Mouse (Mus musculus): Measurements from ENCODE around the gene Eef1a2. TPM values are rescaled to one million over a fixed set of nuclear protein-coding genes. Genes with fewer than 3 reads are reported as not detected.

The Eef1a2 gene
- total RNA-seq, 2 experiments from 2014 or later: 1,191 to 1,260 TPM

Other genes starting within 250 kb of the Eef1a2 start
- gene Ythdf1, start 236.1 kb downstream of the Eef1a2 start, total RNA-seq (2021): 10 to 100 TPM; 50.9 to 55.6 TPM
- under 1 TPM; 0.27 to 0.28 TPM for gene Birc7, start 228.0 kb downstream of the Eef1a2 start, total RNA-seq (2021)
- 10 to 100 TPM; 52.7 to 54.2 TPM for gene Nkain4, start 202.3 kb downstream of the Eef1a2 start, total RNA-seq (2021)
- gene Arfgap1, start 189.8 kb downstream of the Eef1a2 start, total RNA-seq (2021): 100 to 1,000 TPM; 127 to 135 TPM
- 1 to 10 TPM; 1.9 to 2.1 TPM for gene Col20a1, start 170.5 kb downstream of the Eef1a2 start, total RNA-seq (2021)
- 10 to 100 TPM; 15.7 to 19.6 TPM for gene Chrna4, start 113.5 kb downstream of the Eef1a2 start, total RNA-seq (2021)
- 100 to 1,000 TPM; 324 to 327 TPM for gene Kcnq2, start 21.7 kb downstream of the Eef1a2 start, total RNA-seq (2021)
- gene Ppdpf, start 30.2 kb upstream of the Eef1a2 start, total RNA-seq (2021): 10 to 100 TPM; 84.9 to 85.1 TPM
- gene Ptk6, start 45.8 kb upstream of the Eef1a2 start, total RNA-seq (2021): not detected
- under 1 TPM; 0.15 to 0.40 TPM for gene Srms, start 56.2 kb upstream of the Eef1a2 start, total RNA-seq (2021)
- gene Fndc11, start 63.0 kb upstream of the Eef1a2 start, total RNA-seq (2021): under 1 TPM in 1 of 2 experiments, not detected in 1; 0.22 TPM
- gene Helz2, start 85.0 kb upstream of the Eef1a2 start, total RNA-seq (2021): 1 to 10 TPM; 1.9 to 2.5 TPM
- 10 to 100 TPM; 17.9 to 18.1 TPM for gene Gmeb2, start 131.0 kb upstream of the Eef1a2 start, total RNA-seq (2021)
- 100 to 1,000 TPM; 560 to 580 TPM for gene Stmn3, start 157.5 kb upstream of the Eef1a2 start, total RNA-seq (2021)
- gene Rtel1, start 162.7 kb upstream of the Eef1a2 start, total RNA-seq (2021): 10 to 100 TPM; 25.3 to 28.8 TPM
- gene Zgpat, start 207.9 kb upstream of the Eef1a2 start, total RNA-seq (2021): 10 to 100 TPM; 70.2 to 71.1 TPM
- gene Arfrp1, start 208.4 kb upstream of the Eef1a2 start, total RNA-seq (2021): 10 to 100 TPM; 41.1 to 46.0 TPM
- gene Lime1, start 223.1 kb upstream of the Eef1a2 start, total RNA-seq (2021): 10 to 100 TPM; 37.1 to 43.2 TPM

Measured in layer of hippocampus, adult 18-20 months (tissue).